ENCODE assay signal across 8 mouse cellular contexts in the genomic region with DNA sequence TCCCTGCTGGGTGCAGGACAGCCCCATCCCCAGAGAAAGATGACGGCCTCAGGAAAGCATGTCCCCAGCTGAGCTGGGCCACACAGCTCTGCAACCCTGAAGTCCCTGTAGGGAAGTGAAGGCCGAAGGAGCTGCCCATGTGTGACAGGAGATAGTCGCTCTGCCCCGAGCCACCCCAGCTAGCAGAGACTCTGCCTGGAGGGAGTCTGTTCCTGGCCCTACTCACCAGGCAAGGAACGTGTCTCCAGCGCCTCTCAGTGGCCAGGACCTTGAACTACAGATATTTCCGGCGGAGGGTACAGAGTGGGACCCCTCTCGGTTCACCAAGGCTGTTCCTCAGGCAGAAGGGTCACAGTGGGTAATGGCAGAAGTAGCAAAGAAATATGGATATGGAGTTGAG. TPM values are rescaled to one million over a fixed set of nuclear protein-coding genes. Genes with fewer than 3 reads are reported as not detected.
DNase-seq lines count a peak whose midpoint lies in the region; ATAC-seq and TF ChIP-seq lines count a peak whose summit lies in the region.

No protein-coding gene starts in this region.

- TF ChIP-seq CTCF in cerebellum, adult 2 months (IDR thresholded peaks at IDR 0.05; ENCODE audit: borderline replicate concordance, insufficient read depth, low read depth, low read length) = peak; percentile 48

- intact Hi-C loops in heart, postnatal 25 days (cut with DNase I) = loop anchor here (5.0 to 10.0 kb wide), 3 partner anchors 115 to 357 kb away; a partner anchor contains a TSS

- no peak for ATAC-seq in cerebellum, adult (ENCODE audit: insufficient number of reproducible peaks, low FRiP score, low TSS enrichment)
- ATAC-seq in megakaryocyte, adult 5-6 weeks (ENCODE audit: poor library complexity, severe bottlenecking) = peak; percentile 69

- no peaks in the 10 kb centered on the region for H3K4me1 ChIP-seq in cerebellum, adult 2 months (ENCODE audit: control insufficient read depth, insufficient read depth, low read length)

- no peak for TF ChIP-seq POLR2A in cerebellum, adult 2 months (IDR thresholded peaks at IDR 0.05; ENCODE audit: borderline replicate concordance, insufficient read depth, low read length)

- no peaks in the 10 kb centered on the region for H3K27me3 ChIP-seq in cerebellum, adult 2 months (ENCODE audit: control insufficient read depth, insufficient read depth, low read length)

- WGBS in cerebellum, adult 2 months = 16% methylated on average over 9 of the region's 9 CpGs

- H3K27ac ChIP-seq in cerebellum, adult 2 months (ENCODE audit: insufficient read depth, low read length) = no peak overlapping the region

- H3K4me3 ChIP-seq in cerebellum, adult 2 months (replicated peaks; ENCODE audit: insufficient read depth, low read depth, low read length) = no peak overlapping the region

- DNase-seq in cerebellum, adult 2 months = peak in 1 of 2 experiments; percentile 30
- peak; percentile 73 for DNase-seq in Muller cell, postnatal 12 days (ENCODE audit: inconsistent ontology term)
- peak; percentile 85 for DNase-seq in embryo, embryonic 10.5 days (ENCODE audit: low spot score)
- peak; percentile 46 for DNase-seq in heart, postnatal 25 days (ENCODE audit: low spot score)
- peak; percentile 59 to 76 for DNase-seq in layer of hippocampus, postnatal 25 days (ENCODE audit: extremely low spot score in 1 of 2, low spot score in 1 of 2)
- DNase-seq in spleen, postnatal 36 days (ENCODE audit: low spot score in 2 of 2) = peak; percentile 61 to 64

RNA-seq across cellular contexts. Expression of a gene that starts 39.9 kb away (rescaled TPM):
- 24.5 and 25.0 TPM in 2 replicates for polyA plus RNA-seq in cerebellum, adult 2 months (2012; rRNA removed)
- total RNA-seq in heart, postnatal 25 days (2021) = 10 to 100 TPM; 21.9 to 23.4 TPM
- total RNA-seq in layer of hippocampus, postnatal 25 days (2021) = 10 to 100 TPM; 62.5 to 63.8 TPM
- 49.1 and 54.8 TPM in 2 replicates for total RNA-seq in megakaryocyte, adult 5-6 weeks (2015)
- total RNA-seq in megakaryocyte, adult 5-6 weeks (2017) = 145 and 151 TPM in 2 replicates
